Mouse (Mus musculus) liver, embryonic 16.5 days (tissue): ENCODE data around the gene Gm17416. TPM values are rescaled to one million over a fixed set of nuclear protein-coding genes. Genes with fewer than 3 reads are reported as not detected.

ENCODE experiments used
- ATAC-seq: fragments of 200-750 bp; cut with Nextera tagmentation; 2 replicates; pipeline ENCODE4 v1.8.0; 2017; ENCODE audit warnings: low read depth, mild to moderate bottlenecking, moderate number of reproducible peaks, moderate library complexity
- H3K27ac ChIP-seq: fragments of 300-500 bp; sonication (generic); 2 replicates; pipeline ENCODE4 v1.5.1; 2014; ENCODE audit warnings: mild to moderate bottlenecking, low read length
- H3K27me3 ChIP-seq: fragments of 300-500 bp; sonication (generic); 2 replicates; pipeline ENCODE4 v1.6.1; 2014; ENCODE audit warnings: low read depth, low read length, mixed read lengths; ENCODE audit not compliant: control insufficient read depth, insufficient read depth
- H3K36me3 ChIP-seq: fragments of 300-500 bp; sonication (generic); 2 replicates; pipeline ENCODE4 v1.6.1; 2014; ENCODE audit warnings: mild to moderate bottlenecking; ENCODE audit not compliant: control insufficient read depth, insufficient read depth
- H3K4me1 ChIP-seq: fragments of 300-500 bp; sonication (generic); 2 replicates; pipeline ENCODE4 v1.6.1; 2014; ENCODE audit warnings: low read depth, low read length, mixed read lengths; ENCODE audit not compliant: control insufficient read depth
- H3K4me2 ChIP-seq: fragments of 300-500 bp; sonication (generic); 2 replicates; pipeline ENCODE4 v1.6.1; 2014; ENCODE audit warnings: low read depth, low read length, mixed read lengths
- H3K4me3 ChIP-seq: fragments of 300-500 bp; sonication (generic); 2 replicates; pipeline ENCODE4 v1.5.1; 2014; ENCODE audit warnings: low read depth, mild to moderate bottlenecking, low read length
- H3K9ac ChIP-seq: fragments of 300-500 bp; sonication (generic); 2 replicates; pipeline ENCODE4 v1.6.1; 2014; ENCODE audit warnings: low read depth, low read length
- H3K9me3 ChIP-seq: fragments of 300-500 bp; sonication (generic); replicated peaks from 2 replicates; pipeline ENCODE4 v1.6.1; 2016; ENCODE audit warnings: low read length; ENCODE audit not compliant: control insufficient read depth
- WGBS: fragments of 180-500 bp; shearing (Covaris S2); extraction: QIAGEN DNeasy Blood & Tissue Kit; methylation state at CpG from one replicate; pipeline ENCODE4 v1.1.7; 2014; ENCODE audit not compliant: insufficient replicate concordance; 5-methylcytosine and 5-hydroxymethylcytosine counted together
- polyA plus RNA-seq: library from polyadenylated mRNA; unstranded; fragments of >200 nt; fragmentation: Nextera tagmentation; extraction: Ambion mirVana; gene quantifications from 2 replicates; pipeline ENCODE4 v1.2.1, GENCODE M21; 2015

Gm17416 gene
- polyA plus RNA-seq, 1 experiment from 2014 or later, result not detected

DNA sequence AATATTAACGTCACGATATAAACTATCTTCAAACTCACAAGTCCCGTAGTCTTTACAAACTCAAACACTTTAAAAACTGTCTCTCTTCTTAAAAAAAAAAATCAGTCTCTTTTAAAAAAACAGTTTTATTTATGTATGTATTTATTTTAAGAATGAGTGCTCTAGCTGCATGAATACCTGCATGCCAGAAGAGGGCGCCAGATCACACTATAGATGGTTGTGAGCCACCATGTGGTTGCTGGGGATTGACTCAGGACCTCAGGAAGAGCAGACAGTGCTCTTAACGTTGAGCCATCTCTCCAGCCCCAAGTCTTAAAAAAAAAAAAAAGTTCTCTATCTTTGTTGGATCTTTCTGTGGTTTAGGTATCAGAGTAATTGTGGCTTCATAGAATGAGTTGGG lies 48.2 kb downstream of the Gm17416 start:
- Histone ChIP-seq H3K9ac (no peak overlapping the region), H3K27ac (no peak overlapping the region), H3K36me3 (no peaks in the 10 kb centered on the region), H3K4me3 (no peak overlapping the region), H3K4me1 (no peaks in the 10 kb centered on the region), H3K4me2 (no peak overlapping the region), H3K9me3 (no peaks in the 10 kb centered on the region), H3K27me3 (no peaks in the 10 kb centered on the region; the same call in 1 of the 2 replicates)
- no peak for ATAC-seq
- 48% methylated on average over 5 of the region's 5 CpGs for WGBS

Other genes with a start within 250 kb of the Gm17416 start
- gene Rbck1, start 236.7 kb upstream of the Gm17416 start, polyA plus RNA-seq, result 37.7 and 40.2 TPM in 2 replicates
- 6.5 and 6.8 TPM in 2 replicates for gene Trib3, start 225.3 kb upstream of the Gm17416 start, polyA plus RNA-seq
- gene Nrsn2, start 192.7 kb upstream of the Gm17416 start, polyA plus RNA-seq, result not detected in 2 replicates
- gene Sox12, start 171.3 kb upstream of the Gm17416 start, polyA plus RNA-seq, result 0.77 and 0.99 TPM in 2 replicates
- 6.4 and 6.7 TPM in 2 replicates for gene Zcchc3, start 154.3 kb upstream of the Gm17416 start, polyA plus RNA-seq
- 0.12 and 0.18 TPM in 2 replicates for gene 6820408C15Rik, start 153.8 kb upstream of the Gm17416 start, polyA plus RNA-seq
- not detected in 2 replicates for gene Defb23, start 104.7 kb upstream of the Gm17416 start, polyA plus RNA-seq
- gene Defb20, start 92.3 kb upstream of the Gm17416 start, polyA plus RNA-seq, result not detected in 2 replicates
- not detected in 2 replicates for gene Defb22, start 79.2 kb upstream of the Gm17416 start, polyA plus RNA-seq
- not detected in 2 replicates for gene Defb26, start 57.6 kb upstream of the Gm17416 start, polyA plus RNA-seq
- not detected in 2 replicates for gene Defb28, start 51.1 kb upstream of the Gm17416 start, polyA plus RNA-seq
- gene Defb29, start 29.2 kb upstream of the Gm17416 start, polyA plus RNA-seq, result not detected in 2 replicates
- gene Defb21, start 3.4 kb downstream of the Gm17416 start, polyA plus RNA-seq, result not detected in 2 replicates
- not detected in 2 replicates for gene Defb19, start 11.0 kb downstream of the Gm17416 start, polyA plus RNA-seq
- not detected in 2 replicates for gene Defb45, start 30.1 kb downstream of the Gm17416 start, polyA plus RNA-seq
- gene Defb36, start 35.0 kb downstream of the Gm17416 start, polyA plus RNA-seq, result not detected in 2 replicates
- not detected in 2 replicates for gene Defb25, start 53.7 kb downstream of the Gm17416 start, polyA plus RNA-seq
- 1.1 TPM in 2 replicates for gene Rem1, start 57.6 kb downstream of the Gm17416 start, polyA plus RNA-seq
- 45.5 and 52.7 TPM in 2 replicates for gene H13, start 100.1 kb downstream of the Gm17416 start, polyA plus RNA-seq
- gene Mcts2, start 117.7 kb downstream of the Gm17416 start, polyA plus RNA-seq, result 10.2 and 11.1 TPM in 2 replicates
- gene Id1, start 166.9 kb downstream of the Gm17416 start, polyA plus RNA-seq, result 18.1 and 18.8 TPM in 2 replicates
- 0.95 and 1.4 TPM in 2 replicates for gene Cox4i2, start 184.8 kb downstream of the Gm17416 start, polyA plus RNA-seq